ENCODE assay signal across 36 mouse cellular contexts in the genomic region with DNA sequence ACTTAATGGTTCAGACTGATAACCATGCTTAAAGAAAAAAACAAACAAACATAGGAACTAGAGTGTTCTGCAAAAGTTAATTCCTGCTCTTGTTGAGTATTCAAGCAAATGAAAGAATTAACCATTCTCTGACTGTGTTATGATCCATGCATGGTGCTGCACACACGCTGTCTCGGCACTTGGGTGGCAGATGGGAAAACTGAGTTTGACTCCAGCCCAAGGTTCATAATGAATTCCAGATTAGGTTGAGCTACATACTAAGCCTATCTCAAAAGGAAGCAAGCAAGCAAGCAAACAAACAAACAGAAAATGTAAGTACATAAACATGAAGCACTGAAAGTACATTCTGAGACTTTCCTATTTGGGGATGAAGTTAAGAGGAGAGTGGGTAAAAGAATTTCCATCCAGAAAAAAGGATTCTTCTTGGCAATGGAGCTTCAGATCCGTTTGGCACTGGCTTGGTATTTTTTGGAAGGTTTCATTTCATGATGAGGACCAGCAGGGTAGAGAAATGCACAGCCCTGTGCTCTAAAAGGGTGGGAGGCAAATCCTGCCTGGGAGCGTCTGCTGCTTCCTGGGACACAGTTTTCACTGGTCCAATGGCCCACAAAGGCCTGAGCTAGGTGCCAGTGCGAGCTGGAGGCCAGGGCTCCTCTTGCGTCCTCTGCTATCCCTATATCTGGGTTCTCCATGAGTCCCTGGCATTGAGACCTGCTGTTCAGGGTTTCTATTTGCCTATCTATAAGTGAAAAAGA.
DNase-seq lines count a peak whose midpoint lies in the region; ATAC-seq and TF ChIP-seq lines count a peak whose summit lies in the region.
"Had no signal": no experiment of that assay in that cellular context is flagged by ENCODE, and none has a peak within 500 bp of the region (broad histone marks: within the 10 kb centered on the region; RNA-seq: fewer than 3 reads in every experiment).

No protein-coding gene starts in this region.

- no peaks in the 10 kb centered on the region for H3K9me3 ChIP-seq in intestine, embryonic 14.5 days (ENCODE audit: control insufficient read depth, low read length)
- H3K9me3 ChIP-seq in intestine, postnatal 0 days (ENCODE audit: control insufficient read depth): no peaks in the 10 kb centered on the region
- H3K9me3 ChIP-seq: forebrain, embryonic 12.5 days; heart, embryonic 10.5 days; heart, embryonic 15.5 days; hindbrain, embryonic 12.5 days; kidney, embryonic 15.5 days; limb, embryonic 10.5 days; limb, embryonic 15.5 days; liver, embryonic 13.5 days; midbrain, embryonic 12.5 days; neural tube, embryonic 12.5 days had no signal

- no peaks in the 10 kb centered on the region for H3K27me3 ChIP-seq in intestine, embryonic 14.5 days (replicated peaks; ENCODE audit: control insufficient read depth, insufficient read depth, low read length)
- no peaks in the 10 kb centered on the region for H3K27me3 ChIP-seq in intestine, postnatal 0 days (replicated peaks; ENCODE audit: control insufficient read depth, insufficient read depth, low read length)
- H3K27me3 ChIP-seq: forebrain, embryonic 12.5 days; heart, embryonic 15.5 days; hindbrain, embryonic 12.5 days; kidney, embryonic 15.5 days; liver, embryonic 13.5 days; midbrain, embryonic 12.5 days; neural tube, embryonic 12.5 days had no signal

- WGBS in intestine, embryonic 14.5 days: 77% methylated on average over 6 of the region's 6 CpGs
- WGBS in intestine, postnatal 0 days: 80% methylated on average over 6 of the region's 6 CpGs

- H3K4me2 ChIP-seq in intestine, embryonic 14.5 days (ENCODE audit: low read length): no peak overlapping the region
- no peak overlapping the region for H3K4me2 ChIP-seq in intestine, postnatal 0 days (replicated peaks; ENCODE audit: low read depth)
- H3K4me2 ChIP-seq: forebrain, embryonic 12.5 days; heart, embryonic 15.5 days; hindbrain, embryonic 12.5 days; kidney, embryonic 15.5 days; limb, embryonic 15.5 days; liver, embryonic 13.5 days; midbrain, embryonic 12.5 days; neural tube, embryonic 12.5 days had no signal

- H3K9ac ChIP-seq in intestine, embryonic 14.5 days (ENCODE audit: low read length): no peak overlapping the region
- H3K9ac ChIP-seq in intestine, postnatal 0 days (ENCODE audit: low read depth, low read length): no peak overlapping the region
- H3K9ac ChIP-seq: forebrain, embryonic 12.5 days; heart, embryonic 15.5 days; hindbrain, embryonic 12.5 days; kidney, embryonic 15.5 days; limb, embryonic 15.5 days; liver, embryonic 13.5 days; midbrain, embryonic 12.5 days; neural tube, embryonic 12.5 days had no signal

- no peaks in the 10 kb centered on the region for H3K36me3 ChIP-seq in intestine, embryonic 14.5 days (ENCODE audit: control insufficient read depth, insufficient read depth, low read length)
- no peaks in the 10 kb centered on the region for H3K36me3 ChIP-seq in intestine, postnatal 0 days (ENCODE audit: control insufficient read depth, insufficient read depth)
- H3K36me3 ChIP-seq: forebrain, embryonic 12.5 days; heart, embryonic 10.5 days; heart, embryonic 15.5 days; hindbrain, embryonic 12.5 days; kidney, embryonic 15.5 days; limb, embryonic 10.5 days; limb, embryonic 15.5 days; liver, embryonic 13.5 days; midbrain, embryonic 12.5 days; neural tube, embryonic 12.5 days had no signal

- no peaks in the 10 kb centered on the region for H3K4me1 ChIP-seq in intestine, embryonic 14.5 days (replicated peaks; ENCODE audit: control insufficient read depth, insufficient read depth, low read length)
- no peaks in the 10 kb centered on the region for H3K4me1 ChIP-seq in intestine, postnatal 0 days (replicated peaks; ENCODE audit: control insufficient read depth, insufficient read depth, low read length)
- H3K4me1 ChIP-seq: forebrain, embryonic 12.5 days; heart, embryonic 10.5 days; heart, embryonic 15.5 days; hindbrain, embryonic 12.5 days; kidney, embryonic 15.5 days; liver, embryonic 13.5 days; megakaryocyte, embryonic 14.5 days; midbrain, embryonic 12.5 days; neural tube, embryonic 12.5 days had no signal

- DNase-seq in intestine, embryonic 14.5 days (ENCODE audit: low spot score): peak; percentile 29
- peak; percentile 9 to 13 for DNase-seq in cerebellum, adult 18-20 months
- peak; percentile 49 to 64 for DNase-seq in cerebellum, postnatal 10 days
- no peak for DNase-seq in kidney, adult 9 months
- DNase-seq in kidney, adult 8-10 months: no peak
- DNase-seq in adrenal gland, adult (ENCODE audit: inconsistent age in 2 of 2, low spot score in 1 of 2): no peak
- DNase-seq: adrenal gland, adult 8-10 months; gastrocnemius, postnatal 10 days; heart, postnatal 36 days; kidney, postnatal 25 days; layer of hippocampus, postnatal 36 days; liver, embryonic 13.5 days; lung, adult 18-20 months; lung, postnatal 4 days; right cerebral cortex, adult 18-20 months; right cerebral cortex, postnatal 4 days; thymus, adult 2 months; thymus, postnatal 4 days had no signal

- no peak for ATAC-seq in intestine, embryonic 14.5 days (replicated peaks; ENCODE audit: low FRiP score, low TSS enrichment, low read depth)
- no peak for ATAC-seq in intestine, postnatal 0 days
- ATAC-seq: activated CD4-positive, CD25-positive, alpha-beta regulatory T cell, adult 4 months; hindbrain, postnatal 0 days; intestine, embryonic 16.5 days; lung, postnatal 0 days had no signal

- H3K4me3 ChIP-seq in intestine, embryonic 14.5 days (ENCODE audit: low read depth, low read length): no peak overlapping the region
- H3K4me3 ChIP-seq in intestine, postnatal 0 days (ENCODE audit: low read depth, low read length): no peak overlapping the region
- H3K4me3 ChIP-seq: erythroblast, embryonic 14.5 days; forebrain, embryonic 12.5 days; heart, embryonic 10.5 days; heart, embryonic 15.5 days; hindbrain, embryonic 12.5 days; kidney, embryonic 15.5 days; layer of hippocampus, adult 2 months; limb, embryonic 10.5 days; limb, embryonic 15.5 days; liver, embryonic 13.5 days; megakaryocyte, embryonic 14.5 days; midbrain, embryonic 12.5 days; myocyte; neural tube, embryonic 12.5 days had no signal

- no peak overlapping the region for H3K27ac ChIP-seq in intestine, embryonic 14.5 days (ENCODE audit: low read depth)
- H3K27ac ChIP-seq in intestine, postnatal 0 days (ENCODE audit: low read depth, low read length): no peak overlapping the region
- H3K27ac ChIP-seq: forebrain, embryonic 12.5 days; heart, embryonic 10.5 days; heart, embryonic 15.5 days; hindbrain, embryonic 12.5 days; hindbrain, postnatal 0 days; kidney, embryonic 15.5 days; layer of hippocampus, adult 2 months; limb, embryonic 10.5 days; limb, embryonic 15.5 days; liver, embryonic 13.5 days; midbrain, embryonic 12.5 days; neural tube, embryonic 12.5 days had no signal

- TF ChIP-seq CTCF in intestine, postnatal 0 days (IDR thresholded peaks at IDR 0.05; ENCODE audit: low read depth): no peak

Comparison
In these comparisons a context has a peak if more than half of its experiments do, and no peak if none do; other contexts are left out.
1. DNase-seq: peak in intestine, embryonic 14.5 days (single experiment), cerebellum, adult 18-20 months (2 of 2) and cerebellum, postnatal 10 days (2 of 2); none in kidney, adult 9 months (single experiment), kidney, adult 8-10 months (0 of 2) and adrenal gland, adult (0 of 2).